Mouse (Mus musculus) cerebellum, postnatal 4 days (tissue): ENCODE results near the gene Rnf187.

Experiments used
- DNase-seq, 2 experiments: peaks; one replicate each; pipeline ENCODE4 v3.0.0; 2022; ENCODE audit warnings: low spot score in 2 of 2, mixed read lengths in 1 of 2

The Rnf187 gene

GRCm38 (mm10) chr11:58938322-58939087, at the start of gene Rnf187:
Gene Rnf187, minus strand, starts transcription at chr11:58938916.
- peak; percentile 82 to 89 for DNase-seq

GRCm38 (mm10) chr11:58985299-58985917, 46.7 kb upstream of the Rnf187 start:
- DNase-seq, result no peak

DNA sequence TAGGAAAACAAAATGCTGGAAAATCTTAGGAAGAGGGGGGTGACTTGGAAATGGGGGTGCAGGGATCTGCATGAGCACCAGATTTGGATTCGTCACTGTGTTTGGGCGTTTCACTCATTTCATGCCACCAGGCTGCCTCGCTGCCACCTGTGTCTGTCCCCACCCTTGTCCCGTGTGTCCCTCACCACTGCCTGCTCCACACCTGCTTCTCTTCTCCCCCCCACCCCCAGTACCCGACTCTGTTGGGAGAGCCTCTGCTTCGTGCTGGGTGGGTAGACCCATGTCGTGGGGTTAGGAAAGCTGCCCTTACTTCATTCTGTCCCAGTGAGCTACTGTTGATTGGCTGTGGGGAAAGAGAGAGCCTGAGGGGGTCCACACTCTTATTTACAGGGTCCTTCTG, 45.9 kb upstream of the Rnf187 start:
- no peak for DNase-seq

DNA sequence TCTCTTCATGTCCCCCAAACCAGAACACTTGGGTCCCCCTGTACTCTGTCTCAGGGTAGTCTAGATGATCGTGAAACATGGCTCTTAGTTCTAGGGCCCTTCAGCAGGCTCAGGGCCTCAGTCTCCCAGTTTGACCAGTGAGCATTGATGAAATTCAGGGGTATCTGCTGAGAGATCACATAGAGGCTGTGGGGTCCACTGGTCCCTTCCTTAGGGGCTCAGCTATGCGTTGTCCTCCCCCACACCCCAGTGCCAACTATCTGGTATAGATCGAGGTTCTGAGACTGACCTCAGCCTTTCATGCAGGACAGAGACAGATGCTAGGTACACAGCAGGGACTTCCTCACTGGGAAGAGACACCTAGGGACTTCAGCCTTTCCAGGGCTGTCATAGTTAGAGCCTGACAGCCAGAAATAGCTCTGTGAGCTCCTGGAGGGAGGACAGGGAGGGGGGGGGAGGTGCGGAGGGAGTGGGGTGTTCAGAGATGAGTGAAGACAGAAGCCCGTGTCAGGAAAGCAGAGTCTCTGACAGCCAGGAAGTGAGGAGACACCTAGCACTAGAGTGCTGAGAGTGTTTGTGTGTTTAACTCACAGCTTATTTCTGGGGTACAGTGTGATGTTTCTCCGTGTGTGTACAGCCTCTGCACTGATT, 45.1 kb upstream of the Rnf187 start:
- DNase-seq, result no peak

GRCm38 (mm10) chr11:58982471-58983097, 43.9 kb upstream of the Rnf187 start:
- DNase-seq, result no peak

DNA sequence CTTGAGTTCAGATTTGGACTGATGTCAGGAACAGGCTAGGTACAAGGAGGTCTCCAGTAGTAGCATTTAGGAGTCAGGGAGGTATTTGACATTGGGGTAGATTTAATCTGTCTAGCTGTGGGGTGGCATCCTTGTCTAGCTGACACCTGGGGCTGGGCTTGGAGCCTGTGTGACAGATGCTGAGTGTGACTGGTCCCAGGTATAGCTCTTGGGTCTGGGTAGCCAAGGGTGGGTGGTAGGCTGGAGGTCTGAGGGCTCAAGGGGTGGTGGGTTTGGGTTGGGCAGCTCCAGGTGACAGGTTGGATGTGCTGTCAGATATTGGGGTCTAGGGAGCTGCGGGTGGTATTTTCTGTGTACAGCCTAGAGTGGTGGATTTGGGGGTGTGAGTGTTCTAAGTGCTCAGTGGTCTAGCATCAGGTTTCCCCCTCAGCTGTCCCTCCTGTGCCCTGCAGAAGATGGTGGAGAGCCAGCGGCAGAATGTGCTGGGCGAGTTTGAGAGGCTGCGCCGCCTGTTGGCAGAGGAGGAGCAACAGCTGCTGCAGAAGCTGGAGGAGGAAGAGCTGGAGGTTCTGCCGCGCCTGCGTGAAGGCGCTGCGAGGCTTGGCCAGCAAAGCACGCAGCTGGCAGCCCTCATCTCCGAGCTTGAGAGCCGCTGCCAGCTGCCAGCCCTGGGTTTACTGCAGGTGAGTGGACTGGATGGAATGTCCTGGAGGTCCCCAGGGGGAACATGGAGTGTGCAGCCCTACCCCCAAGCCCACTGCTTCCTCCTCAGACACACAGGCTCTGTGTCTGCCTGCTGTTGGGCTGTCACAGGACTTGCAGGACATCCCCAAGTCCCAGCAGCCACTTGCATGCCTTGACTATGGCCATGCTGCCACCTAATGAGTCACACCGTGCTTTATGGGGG, 43.1 kb upstream of the Rnf187 start:
- DNase-seq, result peak in 1 of 2 experiments; percentile 65

DNA sequence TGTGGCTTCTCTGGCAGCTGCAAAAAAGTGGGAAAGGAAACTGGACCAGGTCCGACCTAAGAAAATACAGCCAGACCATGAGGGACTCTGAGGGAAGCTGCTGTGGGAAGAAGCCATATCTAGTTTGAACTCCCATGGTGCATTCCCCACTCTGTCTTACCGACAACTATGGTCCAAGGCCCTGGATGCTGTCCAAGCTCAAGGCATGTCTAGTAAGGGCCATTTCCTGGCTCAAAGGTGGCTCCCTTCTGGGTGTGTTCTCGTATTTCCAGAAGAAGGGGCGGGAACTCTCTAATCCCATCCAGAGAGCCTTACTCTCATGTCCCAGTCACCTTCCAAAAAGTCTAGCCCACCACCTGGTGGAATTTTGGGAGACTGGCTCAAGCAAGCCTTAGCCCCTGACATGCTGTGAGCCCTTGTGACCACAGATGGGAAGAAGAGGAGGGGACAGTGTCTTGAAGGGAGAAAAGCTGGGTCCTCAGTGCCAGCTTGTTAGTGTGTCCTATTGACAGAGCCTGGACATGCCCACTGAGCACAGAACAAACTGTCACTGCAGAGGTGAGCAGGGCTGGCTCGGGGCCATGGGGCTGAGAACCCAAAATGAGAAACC, 41.8 kb upstream of the Rnf187 start:
- no peak for DNase-seq

- no peak for DNase-seq
Measured at GRCm38 (mm10) chr11:58979661-58980060, 40.9 kb upstream of the Rnf187 start.

GRCm38 (mm10) chr11:58979183-58979582, 40.5 kb upstream of the Rnf187 start:
- DNase-seq, result no peak

- DNase-seq, result no peak
Measured at GRCm38 (mm10) chr11:58978706-58979030, 40.0 kb upstream of the Rnf187 start.

DNA sequence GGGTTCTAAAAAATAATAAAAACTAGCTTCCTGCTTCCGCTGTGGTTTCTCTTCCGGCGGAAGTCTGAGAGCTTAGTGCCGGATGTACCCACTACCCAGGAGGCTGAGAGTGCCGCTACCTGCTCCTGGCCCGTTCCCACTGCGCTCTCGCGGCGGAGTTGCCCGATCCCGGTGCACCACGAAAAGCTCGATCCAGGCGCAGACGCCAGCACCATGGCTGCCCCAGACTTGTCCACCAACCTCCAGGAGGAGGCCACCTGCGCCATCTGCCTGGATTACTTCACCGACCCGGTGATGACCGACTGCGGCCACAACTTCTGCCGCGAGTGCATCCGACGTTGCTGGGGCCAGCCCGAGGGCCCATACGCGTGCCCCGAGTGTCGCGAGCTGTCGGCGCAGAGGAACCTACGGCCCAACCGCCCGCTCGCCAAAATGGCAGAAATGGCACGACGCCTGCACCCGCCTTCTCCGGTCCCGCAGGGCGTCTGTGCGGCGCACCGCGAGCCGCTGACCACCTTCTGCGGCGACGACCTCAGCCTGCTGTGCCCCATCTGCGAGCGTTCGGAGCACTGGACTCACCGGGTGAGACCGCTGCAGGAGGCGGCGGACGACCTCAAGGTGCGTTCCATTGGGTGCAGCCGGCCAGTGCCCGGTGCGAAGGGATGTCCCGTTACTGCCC, 39.5 kb upstream of the Rnf187 start, which contains the start of gene Trim11:
Gene Trim11, plus strand, starts transcription at position 67 of the 679 bp plus-strand sequence.
- peak in 1 of 2 experiments; percentile 51 for DNase-seq

DNA sequence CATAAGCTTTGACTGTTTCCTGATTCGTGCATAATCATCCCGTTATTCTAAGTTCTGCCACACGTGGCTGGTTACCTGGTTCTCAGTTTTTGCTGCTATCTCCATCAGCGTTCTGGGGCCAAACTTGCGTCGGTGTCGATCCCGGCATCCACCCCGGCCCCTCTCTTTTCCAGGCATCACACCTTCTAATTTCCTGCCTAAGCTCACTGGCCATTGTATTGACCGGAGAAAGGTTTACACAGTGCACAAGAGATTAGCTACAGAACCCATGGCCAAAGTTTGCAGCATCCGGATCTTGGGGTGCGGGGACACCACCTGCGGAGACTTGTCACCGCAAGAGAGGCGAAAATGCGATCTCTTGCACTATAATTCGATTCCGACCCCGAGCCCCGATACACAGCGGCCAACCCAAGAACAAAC, 38.9 kb upstream of the Rnf187 start:
- no peak for DNase-seq

DNA sequence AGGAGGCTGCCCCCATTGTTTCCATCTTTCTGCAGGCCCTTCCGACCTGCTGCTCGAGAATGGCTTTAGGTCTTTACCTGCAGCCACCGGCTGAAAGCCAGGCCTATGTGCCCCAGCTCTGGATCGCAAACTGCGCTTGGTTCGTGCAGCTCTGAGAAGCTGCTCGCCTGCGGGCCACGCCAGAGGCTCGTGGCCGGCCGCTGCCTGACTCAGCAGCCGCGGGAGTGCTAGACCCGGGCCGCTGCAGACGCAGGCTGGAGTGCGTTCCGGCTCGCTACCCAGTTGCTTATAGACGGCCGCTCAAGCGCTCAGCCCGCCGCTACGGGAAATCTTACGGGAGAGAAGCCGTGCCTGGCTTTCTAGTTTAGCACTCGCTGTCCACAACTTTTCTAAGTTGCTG, 38.4 kb upstream of the Rnf187 start:
- no peak for DNase-seq

DNA sequence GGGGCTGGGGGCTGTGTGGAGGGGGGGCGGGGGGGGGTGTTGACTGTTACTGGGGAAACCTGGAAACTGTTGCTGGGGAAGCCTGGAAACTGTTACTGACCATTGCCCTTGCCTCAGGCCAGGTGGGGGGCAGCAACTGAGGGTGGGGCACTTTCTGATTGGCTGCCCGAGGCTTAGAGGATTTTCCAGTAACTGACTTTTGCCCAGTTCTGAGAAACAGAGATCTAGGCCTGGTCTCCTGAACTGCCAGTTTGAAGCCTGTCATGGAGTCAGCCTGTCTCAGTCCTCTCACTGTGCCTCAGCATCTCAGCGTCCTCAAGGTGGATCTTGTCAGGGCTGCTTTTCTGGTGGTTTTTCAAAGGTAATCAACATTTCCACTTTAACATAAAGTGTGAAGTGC, 35.7 kb upstream of the Rnf187 start:
- DNase-seq, result no peak

DNA sequence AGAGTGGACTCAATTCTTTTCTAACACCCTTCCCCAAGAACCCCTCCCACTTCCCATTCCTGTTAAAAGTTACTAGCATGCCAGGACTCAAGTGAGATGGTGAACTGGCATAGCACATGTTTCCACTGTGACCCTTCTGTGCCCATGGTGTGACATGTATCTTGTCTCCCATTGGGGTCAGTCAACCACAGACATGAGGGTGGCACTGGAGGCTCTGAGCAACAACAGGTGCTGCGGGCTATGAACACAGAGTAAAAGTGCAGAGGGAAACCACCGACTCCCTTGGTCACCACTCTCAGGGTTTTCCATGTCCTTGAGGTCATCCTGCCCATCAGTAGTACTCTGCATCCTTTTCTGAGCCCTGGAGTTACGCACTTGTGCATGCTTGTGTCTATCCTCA, 33.1 kb upstream of the Rnf187 start:
- DNase-seq, result no peak

DNA sequence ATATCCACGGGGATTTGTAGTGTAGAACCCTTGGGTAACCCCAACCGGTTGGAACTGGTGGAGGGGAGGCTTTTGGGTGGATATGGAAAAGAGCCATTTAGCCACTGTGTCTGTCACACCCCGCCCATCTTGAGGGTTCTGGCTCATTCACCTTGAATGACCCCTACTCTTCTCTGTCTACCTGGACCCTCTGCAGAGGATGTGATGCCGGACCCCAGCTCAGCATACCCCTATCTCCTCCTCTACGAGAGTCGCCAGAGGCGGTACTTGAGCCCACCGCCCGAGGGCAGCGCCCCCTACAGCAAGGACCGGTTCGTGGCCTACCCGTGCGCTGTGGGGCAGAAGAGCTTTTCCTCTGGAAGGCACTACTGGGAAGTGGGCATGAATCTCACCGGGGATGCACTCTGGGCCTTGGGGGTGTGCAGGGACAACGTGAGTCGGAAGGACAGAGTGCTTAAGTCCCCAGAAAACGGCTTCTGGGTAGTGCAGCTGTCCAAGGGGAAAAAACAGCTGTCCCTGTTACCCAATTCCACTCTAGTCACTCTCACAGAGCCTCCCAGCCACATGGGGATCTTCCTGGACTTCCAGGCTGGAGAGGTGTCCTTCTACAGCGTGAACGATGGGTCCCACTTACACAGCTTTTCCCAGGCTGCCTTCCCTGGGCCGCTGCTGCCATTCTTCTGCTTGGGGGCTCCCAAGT, 32.3 kb upstream of the Rnf187 start:
- no peak for DNase-seq

GRCm38 (mm10) chr11:58969659-58970058, 30.9 kb upstream of the Rnf187 start:
- DNase-seq, result no peak

DNA sequence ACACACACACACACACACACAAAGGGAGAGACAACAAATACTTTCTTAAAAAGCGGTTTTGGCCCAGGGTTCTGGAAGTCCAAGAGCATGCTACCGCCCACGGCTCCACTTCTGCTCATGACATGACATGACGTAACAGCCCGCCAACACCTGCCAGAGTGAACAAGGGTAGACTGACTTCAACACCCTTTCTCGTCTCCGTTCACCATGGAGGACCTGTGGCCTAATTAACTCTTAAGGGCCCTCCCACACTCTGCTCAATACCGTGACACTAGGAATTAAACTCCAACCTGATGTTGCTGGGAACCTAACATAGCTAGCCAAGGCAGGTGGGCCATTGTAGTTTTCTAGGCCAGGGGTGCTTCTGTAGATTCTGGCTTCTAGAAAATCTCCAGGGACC, 30.3 kb upstream of the Rnf187 start:
- no peak for DNase-seq

DNA sequence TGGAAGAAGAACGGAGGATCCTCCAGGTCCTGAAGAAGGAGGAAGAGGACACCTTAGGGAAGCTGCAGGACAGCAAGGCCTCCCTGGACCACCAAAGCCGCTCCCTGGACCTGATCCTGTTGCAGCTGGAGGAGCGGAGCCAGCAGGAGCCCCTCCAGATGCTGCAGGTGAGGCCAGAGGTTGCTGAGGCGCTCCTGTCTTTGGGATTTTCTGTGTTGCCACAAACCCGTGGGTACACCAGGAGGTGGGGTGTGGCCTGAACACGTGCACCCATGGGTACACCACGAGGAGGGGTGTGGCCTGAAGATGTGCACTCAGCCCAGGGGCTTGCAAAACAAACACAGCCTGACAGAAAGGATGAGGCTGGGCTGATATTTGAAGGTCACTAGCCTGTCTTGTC, 29.8 kb upstream of the Rnf187 start:
- DNase-seq, result no peak

DNA sequence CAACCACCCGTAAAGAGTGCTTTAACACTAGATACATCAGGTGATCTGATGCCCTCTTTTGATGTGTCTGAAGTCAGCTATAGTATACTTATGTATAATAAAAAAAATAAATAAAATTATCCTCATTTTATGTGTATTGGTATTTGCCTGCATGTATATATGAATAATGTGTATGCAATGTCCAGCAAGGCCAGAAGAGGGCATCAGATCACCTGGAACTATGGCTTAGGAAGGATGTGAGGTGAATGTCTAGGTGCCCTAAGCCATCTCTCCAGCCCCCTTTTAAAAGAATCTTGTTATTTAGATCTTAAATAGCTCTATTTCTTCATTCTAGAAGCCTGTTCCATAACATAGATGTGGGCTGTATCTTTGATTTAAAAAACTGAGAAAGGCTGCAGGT, 28.6 kb upstream of the Rnf187 start:
- no peak for DNase-seq
